Mouse (Mus musculus) c-Kit-negative CD71-positive TER-119-positive erythroid progenitor cells, embryonic 14.5 days (primary cell): ENCODE measurements around the gene Uhrf2.

Experiments
- DNase-seq: peaks from one replicate; pipeline ENCODE4 v3.0.0-alpha.2; 2013; ENCODE audit warnings: low read depth, low spot score

Uhrf2 gene

GRCm38 (mm10) chr19:30124999-30125669, 94.8 kb downstream of the Uhrf2 start:
- no peak for DNase-seq

- DNase-seq = no peak
Measured at GRCm38 (mm10) chr19:30125670-30126059, 95.4 kb downstream of the Uhrf2 start.

- DNase-seq = no peak
Measured at GRCm38 (mm10) chr19:30128177-30128576, 97.9 kb downstream of the Uhrf2 start.

- no peak for DNase-seq
Measured at GRCm38 (mm10) chr19:30136308-30136707, 106.0 kb downstream of the Uhrf2 start.
